Mouse (Mus musculus) G1E (cell line): ENCODE data around the gene Tes.

Experiments
- CTCF ChIP-seq: IDR thresholded peaks from 2 replicates; pipeline ENCODE4 v1.5.1; 2012; ENCODE audit warnings: low read depth, low read length, inconsistent platforms, mixed read lengths
- GATA1 ChIP-seq: IDR thresholded peaks from 2 replicates; pipeline ENCODE4 v1.6.1; 2012; ENCODE audit warnings: borderline replicate concordance, low read length, inconsistent platforms, mixed read lengths
- POLR2AphosphoS5 ChIP-seq: IDR thresholded peaks from 2 replicates; pipeline ENCODE4 v1.6.1; 2012; ENCODE audit warnings: low read depth, low read length, inconsistent platforms; ENCODE audit not compliant: insufficient replicate concordance
- TAL1 ChIP-seq: conservative IDR thresholded peaks from 2 replicates; pipeline ENCODE4 v1.6.1; 2012; ENCODE audit warnings: low read depth, low read length, inconsistent platforms, mixed read lengths

- no peak for TF ChIP-seq CTCF
- TF ChIP-seq TAL1, result no peak
- no peak for TF ChIP-seq GATA1
- TF ChIP-seq POLR2AphosphoS5, result no peak
Observed at GRCm38 (mm10) chr6:17077720-17078119, 12.8 kb downstream of the Tes start.
